Mouse (Mus musculus): Measurements from ENCODE around the gene Pcx. TPM values are rescaled to one million over a fixed set of nuclear protein-coding genes. Genes with fewer than 3 reads are reported as not detected.

Pcx gene
- 18.7 and 20.7 TPM in 2 replicates for polyA plus RNA-seq (2015; fragmentation: Nextera tagmentation; extraction: Ambion mirVana)

DNA sequence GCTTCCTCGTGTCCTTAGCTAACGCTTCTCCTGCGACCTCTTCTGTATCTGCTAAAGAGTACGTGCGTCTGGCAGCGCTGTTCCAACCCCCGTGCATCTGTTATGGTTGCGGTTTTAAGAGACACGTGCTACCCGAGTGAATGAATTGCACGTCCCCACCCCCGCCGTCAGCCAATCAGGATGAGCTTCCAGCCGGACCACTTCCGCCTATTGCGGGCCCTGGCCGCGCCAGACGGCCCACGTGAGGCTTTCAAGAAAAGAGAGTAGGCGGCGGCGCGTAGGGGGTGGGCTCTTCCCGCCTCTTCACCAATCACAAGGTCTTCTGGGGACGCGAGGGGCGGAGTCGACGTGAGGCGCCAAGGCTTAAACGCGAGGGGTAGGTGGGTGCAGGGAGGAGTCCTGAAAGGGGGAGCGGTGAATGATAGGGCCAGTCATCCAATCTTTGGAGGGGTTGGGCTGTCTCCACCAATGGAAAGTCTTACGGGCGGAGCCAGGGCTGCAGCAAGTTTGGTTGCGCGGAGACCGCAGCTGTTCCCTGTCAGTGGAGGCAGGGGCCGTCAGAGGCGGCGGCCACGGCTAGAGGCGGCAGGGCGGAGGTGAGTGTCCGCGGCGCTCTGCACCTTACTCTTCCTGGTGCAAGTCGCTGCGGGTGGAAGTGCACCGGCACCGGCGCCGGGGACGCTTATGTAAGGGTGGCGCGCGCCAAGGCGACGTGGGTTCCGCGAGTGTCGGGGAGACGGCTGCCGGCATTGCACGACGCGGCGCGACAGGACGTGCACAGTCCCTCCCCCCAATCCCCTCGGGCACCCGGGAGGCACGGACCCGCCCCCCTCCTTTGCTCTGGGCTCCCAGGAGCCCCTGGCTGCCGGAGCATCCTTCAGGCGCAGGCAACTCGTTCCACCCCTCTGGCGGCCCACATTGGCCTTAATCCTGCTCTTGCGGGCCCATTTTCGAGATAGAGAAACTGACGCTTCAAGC, at the start of gene Pcx:
TSS of gene Pcx (plus strand) at position 487 of the 978 bp plus-strand sequence.
- H3K4me2 ChIP-seq (replicated peaks), result peak within 1 kb of the TSS; percentile 78
- ATAC-seq, result peak; percentile 100
- peak within 1 kb of the TSS; percentile 63 for H3K9ac ChIP-seq (replicated peaks)
- H3K27me3 ChIP-seq, result peaks cover 15% of the 10 kb centered on the region
- peaks cover 12% of the 10 kb centered on the region for H3K4me1 ChIP-seq (replicated peaks)
- peak within 1 kb of the TSS; percentile 68 for H3K4me3 ChIP-seq (replicated peaks)
- H3K27ac ChIP-seq, result no peak within 1 kb of the TSS
- no peaks in the 10 kb centered on the region for H3K36me3 ChIP-seq
- H3K9me3 ChIP-seq, result no peaks in the 10 kb centered on the region
- WGBS, result under 1% methylated on average over 68 of the region's 82 CpGs

GRCm38 (mm10) chr19:4461981-4462380, 48.3 kb upstream of the Pcx start:
- WGBS, result 91% methylated on average over 8 of the region's 8 CpGs
- no peak overlapping the region for H3K27ac ChIP-seq
- H3K9me3 ChIP-seq, result no peaks in the 10 kb centered on the region
- H3K36me3 ChIP-seq, result no peaks in the 10 kb centered on the region
- H3K4me2 ChIP-seq (replicated peaks), result no peak overlapping the region
- no peaks in the 10 kb centered on the region for H3K4me1 ChIP-seq (replicated peaks)
- no peak overlapping the region for H3K4me3 ChIP-seq (replicated peaks)
- no peak for ATAC-seq
- H3K9ac ChIP-seq (replicated peaks), result no peak overlapping the region
- no peaks in the 10 kb centered on the region for H3K27me3 ChIP-seq

GRCm38 (mm10) chr19:4464666-4465065, 45.6 kb upstream of the Pcx start:
- no peak overlapping the region for H3K4me2 ChIP-seq (replicated peaks)
- H3K4me3 ChIP-seq (replicated peaks), result no peak overlapping the region
- 86% methylated on average over 4 of the region's 4 CpGs for WGBS
- H3K4me1 ChIP-seq (replicated peaks), result no peaks in the 10 kb centered on the region
- no peaks in the 10 kb centered on the region for H3K36me3 ChIP-seq
- H3K9me3 ChIP-seq, result no peaks in the 10 kb centered on the region
- no peak overlapping the region for H3K9ac ChIP-seq (replicated peaks)
- ATAC-seq, result no peak
- no peaks in the 10 kb centered on the region for H3K27me3 ChIP-seq
- H3K27ac ChIP-seq, result no peak overlapping the region

- WGBS, result 42% methylated on average over 5 of the region's 5 CpGs
- no peak overlapping the region for H3K9ac ChIP-seq (replicated peaks)
- H3K27me3 ChIP-seq, result no peaks in the 10 kb centered on the region
- ATAC-seq, result no peak
- H3K36me3 ChIP-seq, result no peaks in the 10 kb centered on the region
- no peaks in the 10 kb centered on the region for H3K9me3 ChIP-seq
- no peaks in the 10 kb centered on the region for H3K4me1 ChIP-seq (replicated peaks)
- no peak overlapping the region for H3K4me2 ChIP-seq (replicated peaks)
- no peak overlapping the region for H3K4me3 ChIP-seq (replicated peaks)
- no peak overlapping the region for H3K27ac ChIP-seq
Measured at GRCm38 (mm10) chr19:4468363-4468762, 41.9 kb upstream of the Pcx start.

DNA sequence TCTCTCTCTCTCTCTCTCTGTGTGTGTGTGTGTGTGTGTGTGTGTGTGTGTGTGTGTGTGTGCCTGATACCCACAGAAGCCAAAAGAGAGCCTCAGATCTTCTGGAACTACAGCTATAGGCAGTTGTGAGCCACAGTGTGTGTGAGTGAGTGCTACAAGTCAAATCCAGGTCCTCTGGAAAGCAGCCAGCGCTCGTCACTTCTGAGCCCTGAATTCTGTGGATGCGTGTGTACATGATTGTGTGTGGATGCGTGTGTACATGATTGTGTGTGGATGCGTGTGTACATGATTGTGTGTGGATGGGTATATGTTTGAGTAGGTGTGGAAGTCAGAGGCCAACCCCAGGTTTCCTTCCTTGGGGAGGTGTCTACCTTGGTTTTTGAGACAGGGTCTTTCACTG, 36.7 kb upstream of the Pcx start:
- no peak overlapping the region for H3K27ac ChIP-seq
- H3K4me1 ChIP-seq (replicated peaks), result peaks cover 12% of the 10 kb centered on the region
- no peak overlapping the region for H3K4me2 ChIP-seq (replicated peaks)
- peaks cover 38% of the 10 kb centered on the region for H3K27me3 ChIP-seq
- H3K36me3 ChIP-seq, result no peaks in the 10 kb centered on the region
- no peak overlapping the region for H3K9ac ChIP-seq (replicated peaks)
- 90% methylated on average over 5 of the region's 5 CpGs for WGBS
- ATAC-seq, result no peak
- H3K4me3 ChIP-seq (replicated peaks), result no peak overlapping the region
- no peaks in the 10 kb centered on the region for H3K9me3 ChIP-seq

- 63% methylated on average over 3 of the region's 3 CpGs for WGBS
- H3K27me3 ChIP-seq, result peaks cover 46% of the 10 kb centered on the region
- no peak overlapping the region for H3K4me2 ChIP-seq (replicated peaks)
- no peak overlapping the region for H3K4me3 ChIP-seq (replicated peaks)
- ATAC-seq, result no peak
- no peaks in the 10 kb centered on the region for H3K36me3 ChIP-seq
- H3K9ac ChIP-seq (replicated peaks), result no peak overlapping the region
- H3K27ac ChIP-seq, result no peak overlapping the region
- no peaks in the 10 kb centered on the region for H3K9me3 ChIP-seq
- H3K4me1 ChIP-seq (replicated peaks), result peaks cover 12% of the 10 kb centered on the region
Measured at GRCm38 (mm10) chr19:4474739-4475138, 35.5 kb upstream of the Pcx start.

DNA sequence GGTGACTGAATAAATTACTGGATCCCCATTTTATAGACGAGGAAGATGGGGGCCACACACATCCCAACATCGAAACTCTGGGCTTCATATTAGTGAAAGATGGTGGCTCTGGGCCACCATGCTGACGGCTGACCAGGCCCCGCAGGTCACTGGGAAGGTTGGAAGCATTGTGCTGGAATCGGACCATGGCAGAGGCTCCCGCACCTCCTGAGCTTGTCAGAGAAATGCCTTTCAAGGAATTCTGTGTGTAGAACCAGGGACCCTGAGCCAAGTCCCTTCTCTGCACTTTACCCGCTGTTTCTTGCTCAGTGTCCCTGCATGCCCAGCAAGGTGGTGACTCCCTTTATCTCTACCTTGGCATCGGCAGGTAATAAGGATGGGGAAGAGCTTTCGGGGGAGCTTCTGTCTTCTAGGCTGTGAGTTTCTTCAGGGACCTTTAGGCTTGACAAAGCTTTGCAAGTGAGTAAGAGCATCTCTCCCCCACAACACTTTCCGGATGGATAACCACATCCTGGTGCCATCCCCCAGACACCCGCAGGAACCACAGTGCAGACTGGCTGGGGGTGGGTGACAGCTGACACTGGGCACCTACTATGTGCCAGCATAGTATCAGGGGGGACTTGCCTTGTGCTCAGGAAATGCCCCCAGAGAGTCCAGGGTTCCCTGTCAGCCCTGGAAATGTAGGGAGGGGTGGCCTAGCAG, 34.9 kb upstream of the Pcx start:
- H3K9ac ChIP-seq (replicated peaks), result no peak overlapping the region
- H3K4me2 ChIP-seq (replicated peaks), result no peak overlapping the region
- WGBS, result 72% methylated on average over 11 of the region's 11 CpGs
- H3K4me3 ChIP-seq (replicated peaks), result no peak overlapping the region
- no peaks in the 10 kb centered on the region for H3K9me3 ChIP-seq
- no peak overlapping the region for H3K27ac ChIP-seq
- peaks cover 46% of the 10 kb centered on the region for H3K27me3 ChIP-seq
- no peaks in the 10 kb centered on the region for H3K36me3 ChIP-seq
- ATAC-seq, result no peak
- H3K4me1 ChIP-seq (replicated peaks), result peaks cover 12% of the 10 kb centered on the region

GRCm38 (mm10) chr19:4476601-4477257, 33.5 kb upstream of the Pcx start:
- H3K4me2 ChIP-seq (replicated peaks), result peak overlapping the region; percentile 91
- peak overlapping the region; percentile 54 for H3K4me3 ChIP-seq (replicated peaks)
- no peak overlapping the region for H3K27ac ChIP-seq
- peaks cover 12% of the 10 kb centered on the region for H3K4me1 ChIP-seq (replicated peaks)
- under 1% methylated on average over 70 of the region's 70 CpGs for WGBS
- H3K9me3 ChIP-seq, result no peaks in the 10 kb centered on the region
- ATAC-seq, result peak; percentile 78
- peaks cover 46% of the 10 kb centered on the region for H3K27me3 ChIP-seq
- H3K36me3 ChIP-seq, result no peaks in the 10 kb centered on the region
- peak overlapping the region; percentile 56 for H3K9ac ChIP-seq (replicated peaks)

- Histone ChIP-seq H3K4me2 (replicated peaks) (peak within 1 kb of the TSS; percentile 91), H3K9ac (replicated peaks) (peak within 1 kb of the TSS; percentile 56), H3K4me3 (replicated peaks) (peak within 1 kb of the TSS; percentile 54), H3K36me3 (no peaks in the 10 kb centered on the region), H3K9me3 (no peaks in the 10 kb centered on the region), H3K27me3 (peaks cover 46% of the 10 kb centered on the region), H3K4me1 (replicated peaks) (peaks cover 12% of the 10 kb centered on the region), H3K27ac (no peak within 1 kb of the TSS)
- no peak for ATAC-seq
- 40% methylated on average over 21 of the region's 21 CpGs for WGBS
Measured at GRCm38 (mm10) chr19:4477345-4478189, 32.7 kb upstream of the Pcx start, which contains the start of gene Syt12. Syt12 (minus strand) TSS chr19:4477447.

GRCm38 (mm10) chr19:4478190-4478516, 32.1 kb upstream of the Pcx start:
- Histone ChIP-seq H3K4me1 (replicated peaks) (peaks cover 12% of the 10 kb centered on the region), H3K27me3 (peaks cover 46% of the 10 kb centered on the region), H3K27ac (no peak overlapping the region), H3K9ac (replicated peaks) (no peak overlapping the region), H3K4me3 (replicated peaks) (no peak overlapping the region), H3K36me3 (no peaks in the 10 kb centered on the region), H3K9me3 (no peaks in the 10 kb centered on the region), H3K4me2 (replicated peaks) (no peak overlapping the region)
- ATAC-seq, result no peak
- 30% methylated on average over 1 of the region's 1 CpGs for WGBS

- no peak overlapping the region for H3K27ac ChIP-seq
- ATAC-seq, result no peak
- no peak overlapping the region for H3K4me2 ChIP-seq (replicated peaks)
- peaks cover 12% of the 10 kb centered on the region for H3K4me1 ChIP-seq (replicated peaks)
- 88% methylated on average over 2 of the region's 2 CpGs for WGBS
- no peak overlapping the region for H3K9ac ChIP-seq (replicated peaks)
- H3K27me3 ChIP-seq, result peaks cover 38% of the 10 kb centered on the region
- no peaks in the 10 kb centered on the region for H3K36me3 ChIP-seq
- H3K4me3 ChIP-seq (replicated peaks), result no peak overlapping the region
- no peaks in the 10 kb centered on the region for H3K9me3 ChIP-seq
Measured at GRCm38 (mm10) chr19:4480041-4480440, 30.2 kb upstream of the Pcx start.
